8 mouse cellular contexts compared by ENCODE assay signal in the genomic region with DNA sequence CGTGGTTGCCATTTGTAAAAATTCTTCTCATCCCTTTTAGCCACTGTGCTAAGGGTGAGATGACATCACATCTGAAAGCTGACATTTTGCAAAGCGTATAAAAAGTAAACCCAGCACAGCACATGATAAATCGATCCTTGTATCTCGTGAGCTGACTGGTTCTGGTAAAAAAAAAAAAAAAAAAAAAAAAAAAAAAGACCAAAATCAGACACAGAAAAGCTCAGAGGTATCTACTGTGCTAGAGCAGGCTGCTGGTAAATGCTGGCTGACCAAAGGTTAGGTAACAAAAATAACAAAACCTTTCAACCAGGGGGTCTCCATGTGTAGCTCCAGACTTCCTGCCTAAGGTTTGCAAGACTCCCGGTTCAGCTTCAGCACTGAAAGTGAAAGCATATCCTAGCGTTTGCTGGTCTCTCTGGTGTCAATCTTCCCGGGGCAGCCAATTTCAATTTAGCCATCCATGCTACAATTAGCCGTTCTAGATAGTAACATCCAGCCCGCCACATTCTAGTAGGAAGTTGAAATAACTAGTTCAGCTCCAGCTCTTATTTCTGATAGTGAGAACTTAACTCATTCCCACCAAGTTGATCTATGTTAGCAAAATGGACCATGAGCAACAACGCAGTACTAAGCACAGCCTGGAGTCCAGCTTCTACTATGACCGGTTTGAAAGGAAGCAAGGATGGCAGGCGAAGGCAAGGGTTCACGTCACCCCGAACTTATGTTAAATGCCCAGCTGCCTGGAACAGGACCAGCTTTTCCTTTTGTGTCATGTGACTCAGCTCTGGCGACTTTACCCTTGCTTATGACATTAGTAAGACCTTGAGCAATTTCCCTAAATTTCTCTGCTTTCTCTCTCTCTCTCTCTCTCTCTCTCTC. TPM values are rescaled to one million over a fixed set of nuclear protein-coding genes. Genes with fewer than 3 reads are reported as not detected.
DNase-seq lines count a peak whose midpoint lies in the region; ATAC-seq and TF ChIP-seq lines count a peak whose summit lies in the region.

No protein-coding gene starts in this region.

- 0 out of 2 replicates have a peak overlapping the region, but pooled peaks have one; percentile 7 for H3K4me2 ChIP-seq in forebrain, embryonic 13.5 days
- peak overlapping the region; percentile 25 for H3K4me2 ChIP-seq in midbrain, embryonic 15.5 days
- no peak overlapping the region for H3K4me2 ChIP-seq in midbrain, embryonic 11.5 days

- TF ChIP-seq POLR2A in kidney, adult 2 months (IDR thresholded peaks at IDR 0.05; ENCODE audit: low read depth, low read length): no peak

- DNase-seq in forebrain, embryonic 10.5 days (ENCODE audit: extremely low spot score, low spot score): no peak
- no peak for DNase-seq in midbrain, embryonic 11.5 days (ENCODE audit: low spot score, missing footprints)
- DNase-seq in kidney, adult 2 months: peak; percentile 34
- DNase-seq in thymus, postnatal 14 days: peak; percentile 14
- DNase-seq in urinary bladder, postnatal 14 days (ENCODE audit: low spot score): no peak

- H3K36me3 ChIP-seq in forebrain, embryonic 13.5 days (ENCODE audit: poor library complexity, severe bottlenecking): no peaks in the 10 kb centered on the region
- no peaks in the 10 kb centered on the region for H3K36me3 ChIP-seq in forebrain, embryonic 10.5 days (replicated peaks)
- H3K36me3 ChIP-seq in midbrain, embryonic 15.5 days (replicated peaks): no peaks in the 10 kb centered on the region
- no peaks in the 10 kb centered on the region for H3K36me3 ChIP-seq in midbrain, embryonic 11.5 days (ENCODE audit: control insufficient read depth, insufficient read depth, low read length)
- H3K36me3 ChIP-seq in kidney, adult 2 months (ENCODE audit: control insufficient read depth, insufficient read depth, low read length): no peaks in the 10 kb centered on the region

- 0 out of 2 replicates have a peak overlapping the region, but pooled peaks have one; percentile 14 for H3K27ac ChIP-seq in forebrain, embryonic 13.5 days
- H3K27ac ChIP-seq in forebrain, embryonic 10.5 days: no peak overlapping the region
- no peak overlapping the region for H3K27ac ChIP-seq in midbrain, embryonic 15.5 days
- H3K27ac ChIP-seq in midbrain, embryonic 11.5 days (ENCODE audit: low read depth, low read length): no peak overlapping the region
- peak overlapping the region; percentile 16; the same call in 1 of the 2 replicates for H3K27ac ChIP-seq in kidney, adult 2 months (ENCODE audit: insufficient read depth, low read depth, low read length)

- H3K9me3 ChIP-seq in forebrain, embryonic 13.5 days (replicated peaks): no peaks in the 10 kb centered on the region
- no peaks in the 10 kb centered on the region for H3K9me3 ChIP-seq in forebrain, embryonic 10.5 days
- H3K9me3 ChIP-seq in midbrain, embryonic 15.5 days: no peaks in the 10 kb centered on the region
- H3K9me3 ChIP-seq in midbrain, embryonic 11.5 days (ENCODE audit: control insufficient read depth, low read length): no peaks in the 10 kb centered on the region

- TF ChIP-seq CTCF in kidney, adult 2 months (conservative IDR thresholded peaks at IDR 0.05; ENCODE audit: insufficient read depth, insufficient read length, low read depth, low read length): no peak

- no peaks in the 10 kb centered on the region for H3K27me3 ChIP-seq in forebrain, embryonic 13.5 days
- H3K27me3 ChIP-seq in forebrain, embryonic 10.5 days (ENCODE audit: poor library complexity, severe bottlenecking): no peaks in the 10 kb centered on the region
- H3K27me3 ChIP-seq in midbrain, embryonic 15.5 days (replicated peaks): no peaks in the 10 kb centered on the region
- H3K27me3 ChIP-seq in midbrain, embryonic 11.5 days (ENCODE audit: control insufficient read depth, insufficient read depth, low read length): no peaks in the 10 kb centered on the region
- H3K27me3 ChIP-seq in kidney, adult 2 months (replicated peaks; ENCODE audit: control insufficient read depth, insufficient read depth, low read length): no peaks in the 10 kb centered on the region

- no peak overlapping the region for H3K4me3 ChIP-seq in forebrain, embryonic 13.5 days
- H3K4me3 ChIP-seq in forebrain, embryonic 10.5 days: no peak overlapping the region
- no peak overlapping the region for H3K4me3 ChIP-seq in midbrain, embryonic 15.5 days
- H3K4me3 ChIP-seq in midbrain, embryonic 11.5 days (ENCODE audit: low read depth, low read length): no peak overlapping the region
- peak overlapping the region; percentile 43 for H3K4me3 ChIP-seq in kidney, adult 2 months (ENCODE audit: insufficient read depth, low read depth, low read length)

- WGBS in forebrain, embryonic 13.5 days: 74% methylated on average over 15 of the region's 15 CpGs
- 76% methylated on average over 15 of the region's 15 CpGs for WGBS in forebrain, embryonic 10.5 days
- 66% methylated on average over 15 of the region's 15 CpGs for WGBS in midbrain, embryonic 15.5 days
- WGBS in midbrain, embryonic 11.5 days: 73% methylated on average over 15 of the region's 15 CpGs
- WGBS in kidney, adult 2 months: 28% methylated on average over 15 of the region's 15 CpGs

- peak overlapping the region; percentile 40; the same call in 1 of the 2 replicates for H3K9ac ChIP-seq in forebrain, embryonic 13.5 days
- no peak overlapping the region for H3K9ac ChIP-seq in midbrain, embryonic 15.5 days
- H3K9ac ChIP-seq in midbrain, embryonic 11.5 days (ENCODE audit: low read length): no peak overlapping the region

- H3K4me1 ChIP-seq in forebrain, embryonic 13.5 days: peaks cover 5% of the 10 kb centered on the region; the same call in 1 of the 2 replicates
- 0 out of 2 replicates have a peak, but pooled peaks cover 2% of the 10 kb centered on the region for H3K4me1 ChIP-seq in forebrain, embryonic 10.5 days
- peaks cover 9% of the 10 kb centered on the region for H3K4me1 ChIP-seq in midbrain, embryonic 15.5 days
- H3K4me1 ChIP-seq in midbrain, embryonic 11.5 days (ENCODE audit: control insufficient read depth, insufficient read depth, low read length): no peaks in the 10 kb centered on the region
- H3K4me1 ChIP-seq in kidney, adult 2 months (ENCODE audit: control insufficient read depth, insufficient read depth, low read length): no peaks in the 10 kb centered on the region

- no peak for ATAC-seq in forebrain, embryonic 13.5 days
- ATAC-seq in midbrain, embryonic 15.5 days (replicated peaks): no peak
- ATAC-seq in midbrain, embryonic 11.5 days (ENCODE audit: low FRiP score): no peak
- no peak for ATAC-seq in monocyte, adult 5-6 weeks (replicated peaks; ENCODE audit: insufficient number of reproducible peaks, low FRiP score, low TSS enrichment, poor library complexity, severe bottlenecking)

RNA-seq across cellular contexts. Expression of gene Cit, which starts 45.8 kb away (rescaled TPM):
- 30.8 and 31.3 TPM in 2 replicates for polyA plus RNA-seq in forebrain, embryonic 13.5 days (2015; fragmentation: Nextera tagmentation; extraction: Ambion mirVana)
- polyA plus RNA-seq in forebrain, embryonic 10.5 days (2016; fragmentation: Nextera tagmentation; extraction: Ambion mirVana): 42.6 and 48.9 TPM in 2 replicates
- polyA plus RNA-seq in midbrain, embryonic 15.5 days (2015; fragmentation: Nextera tagmentation; extraction: Ambion mirVana): 25.8 and 26.9 TPM in 2 replicates
- polyA plus RNA-seq in midbrain, embryonic 11.5 days (2014; fragmentation: Nextera tagmentation; extraction: Ambion mirVana): 27.6 and 30.7 TPM in 2 replicates
- 4.5 and 4.8 TPM in 2 replicates for polyA plus RNA-seq in kidney, adult 2 months (2012; rRNA removed)
- total RNA-seq in monocyte, adult 5-6 weeks (2017): 3.9 to 4.6 TPM (median 4.4 TPM) in 3 replicates

Comparison
In these comparisons a context has a peak if more than half of its experiments do, and no peak if none do; other contexts are left out.
1. H3K27ac ChIP-seq: peak in forebrain, embryonic 13.5 days (single experiment) and kidney, adult 2 months (single experiment); none in forebrain, embryonic 10.5 days (single experiment), midbrain, embryonic 15.5 days (single experiment) and midbrain, embryonic 11.5 days (single experiment).
2. DNase-seq: peak in kidney, adult 2 months (single experiment) and thymus, postnatal 14 days (single experiment); none in forebrain, embryonic 10.5 days (single experiment), midbrain, embryonic 11.5 days (single experiment) and urinary bladder, postnatal 14 days (single experiment).